Mouse (Mus musculus): ENCODE results near the gene Asb2. TPM values are rescaled to one million over a fixed set of nuclear protein-coding genes. Genes with fewer than 3 reads are reported as not detected.

Gene Asb2
- total RNA-seq, 2 experiments from 2014 or later, result 2.5 to 3.6 TPM

DNA sequence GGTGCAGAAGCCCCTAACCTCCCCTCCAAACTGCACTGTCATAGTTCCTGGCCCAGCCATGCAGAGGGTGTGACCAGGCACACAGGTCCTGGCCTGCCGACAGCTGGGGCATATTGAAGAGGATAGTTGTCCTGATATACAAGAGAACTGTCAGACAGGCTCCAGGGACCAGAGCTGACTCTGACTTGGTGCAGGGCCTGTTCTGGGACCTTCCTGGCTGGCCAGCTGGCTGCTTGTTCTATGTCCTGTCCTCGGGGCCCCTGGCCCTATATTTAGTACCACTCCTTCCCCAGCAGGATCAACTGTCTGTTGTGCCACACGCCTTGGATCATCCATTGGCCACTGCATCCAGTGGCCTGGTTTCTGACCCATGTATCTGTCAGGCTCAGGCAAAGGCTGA lies 6.5 kb upstream of the Asb2 start:
- DNase-seq (ENCODE audit: low spot score in 2 of 2), result no peak
- intact Hi-C loops (cut with DNase I), result no loop called here

DNA sequence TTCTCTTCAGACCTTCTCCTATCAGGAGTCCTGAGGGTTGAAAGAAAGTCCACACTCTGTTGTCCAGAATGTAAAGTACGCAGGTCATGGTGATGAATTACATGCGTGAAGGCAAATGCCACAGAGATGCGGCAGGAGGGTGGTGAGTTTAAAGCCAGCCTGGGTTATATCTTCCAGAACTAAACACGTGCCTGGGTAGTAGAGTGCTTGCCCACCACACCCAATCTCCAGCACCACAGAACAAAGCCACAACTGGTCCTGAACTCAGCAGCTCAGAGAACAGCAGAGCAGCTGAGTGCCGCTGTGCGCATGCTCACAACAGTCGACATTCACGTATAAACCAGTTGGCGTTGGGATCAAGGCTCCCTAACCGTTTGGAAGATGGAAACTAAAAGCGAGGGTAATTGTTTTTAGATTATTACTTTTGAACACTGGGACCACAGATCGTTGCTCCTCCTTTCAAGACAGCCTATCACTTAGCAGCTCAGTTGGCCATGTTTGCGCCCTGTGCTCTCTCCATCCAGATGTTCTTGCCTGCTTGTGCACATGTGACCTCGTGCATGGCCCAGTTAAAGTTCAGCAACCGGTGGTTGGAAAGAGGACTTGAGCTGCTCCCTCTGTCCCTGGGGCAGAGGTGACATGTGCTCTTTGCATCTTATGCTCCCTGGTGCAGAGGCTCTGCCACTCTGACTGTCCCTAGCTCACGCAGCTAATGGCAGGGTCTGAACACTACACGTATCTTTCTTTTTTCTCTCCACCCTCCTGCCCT lies 5.9 kb upstream of the Asb2 start:
- no peak for DNase-seq (ENCODE audit: low spot score in 2 of 2)
- intact Hi-C loops (cut with DNase I), result no loop called here

DNA sequence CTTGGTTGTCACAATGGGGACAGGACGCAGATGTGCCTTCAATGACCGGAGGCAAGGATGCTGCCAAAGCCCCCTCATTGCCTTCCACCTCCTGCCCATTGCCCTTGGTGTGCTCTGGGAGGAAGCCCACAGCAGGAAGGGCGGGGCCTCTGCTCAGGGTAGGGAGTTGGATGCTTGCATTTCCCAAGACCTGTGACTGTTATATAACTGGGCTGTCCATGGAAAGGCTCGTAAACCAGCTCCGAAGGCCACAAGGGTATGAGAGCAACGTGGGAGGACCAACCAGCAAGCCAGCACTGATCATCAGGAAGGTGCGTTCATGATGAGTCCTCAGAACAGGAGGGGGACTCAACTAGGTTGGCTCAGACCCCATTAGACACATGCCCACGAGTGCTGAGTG lies 5.0 kb upstream of the Asb2 start:
- intact Hi-C loops (cut with DNase I), result no loop called here
- no peak for DNase-seq (ENCODE audit: low spot score in 2 of 2)

DNA sequence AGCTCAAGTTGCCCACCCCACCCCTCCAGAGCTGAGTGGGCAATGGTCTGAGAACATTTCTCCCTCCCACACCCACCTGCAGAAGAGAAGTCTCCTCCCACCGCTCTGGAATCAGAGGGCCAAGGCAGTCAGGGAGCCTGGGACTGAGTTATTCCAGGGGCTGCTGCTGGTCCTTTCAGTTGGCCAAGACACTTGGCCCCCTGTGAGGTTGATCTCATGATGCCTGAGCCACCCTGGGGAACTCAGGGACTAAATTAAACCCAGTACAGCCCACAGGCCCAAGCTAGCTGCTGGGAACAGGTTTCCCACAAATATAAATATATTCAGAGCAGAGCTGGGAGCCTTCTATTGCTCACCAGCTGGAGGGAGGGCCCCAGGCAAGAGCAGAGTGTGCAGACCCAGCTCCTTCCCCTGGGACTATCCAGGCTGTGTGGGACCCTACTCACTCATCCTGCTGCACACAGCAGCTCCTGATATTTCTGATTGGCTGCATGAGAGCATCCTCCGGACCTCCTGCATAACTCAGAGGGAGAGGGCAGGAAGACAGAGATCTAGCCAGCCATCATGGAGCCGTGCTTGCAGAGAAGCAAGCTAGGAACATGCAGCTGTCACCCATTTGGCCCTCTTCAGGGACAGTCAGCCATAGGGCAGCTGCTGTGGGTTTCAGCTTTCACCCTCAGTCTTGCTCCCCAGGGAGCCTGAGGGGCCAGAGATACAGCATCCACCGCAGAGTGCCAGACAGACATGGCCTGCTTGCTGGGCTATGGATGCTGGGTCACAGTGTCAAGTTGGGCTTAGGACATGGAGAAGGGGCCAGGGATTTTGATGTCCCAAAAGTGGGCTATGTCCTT lies 3.4 kb upstream of the Asb2 start:
- intact Hi-C loops (cut with DNase I), result no loop called here
- no peak for DNase-seq (ENCODE audit: low spot score in 2 of 2)

DNA sequence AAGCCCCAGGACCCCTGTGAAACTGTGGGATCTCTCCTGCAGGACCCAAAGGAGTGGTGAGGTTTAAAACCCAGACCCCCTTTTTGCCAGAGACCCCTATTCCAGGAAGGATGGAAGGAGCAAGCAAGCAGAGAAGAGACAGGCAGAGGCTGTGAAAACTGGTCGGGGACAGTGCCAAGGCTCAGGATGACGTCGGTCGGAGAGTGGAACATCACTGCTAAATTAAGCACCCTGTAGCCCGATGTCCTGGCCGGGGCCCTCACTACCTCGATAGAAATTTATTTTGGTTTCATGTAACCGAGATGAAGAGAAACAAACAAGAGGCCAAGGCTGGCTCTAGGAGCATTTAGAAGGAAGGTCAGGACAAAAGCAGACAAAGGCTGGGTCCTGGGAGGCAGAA lies 2.4 kb upstream of the Asb2 start:
- DNase-seq (ENCODE audit: low spot score in 2 of 2), result no peak
- intact Hi-C loops (cut with DNase I), result no loop called here

DNA sequence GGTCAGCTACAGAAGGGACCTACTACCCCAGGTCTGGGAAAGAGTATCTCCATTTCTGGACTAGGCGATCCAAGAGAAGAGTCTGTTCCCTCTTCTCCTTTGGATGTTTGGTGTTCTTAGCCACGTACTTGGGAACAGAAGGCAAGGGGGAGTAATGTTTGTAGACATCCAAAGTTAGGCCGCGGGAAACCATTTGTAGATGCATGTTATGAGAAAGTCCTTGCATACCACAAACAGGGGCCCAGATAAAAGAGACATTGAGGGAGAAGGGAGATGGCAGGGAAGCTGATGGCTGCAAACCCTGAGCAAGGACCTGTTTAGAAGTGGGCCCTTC lies 581 bp upstream of the Asb2 start:
- intact Hi-C loops (cut with DNase I), result no loop called here
- no peak for DNase-seq (ENCODE audit: low spot score in 2 of 2)

DNA sequence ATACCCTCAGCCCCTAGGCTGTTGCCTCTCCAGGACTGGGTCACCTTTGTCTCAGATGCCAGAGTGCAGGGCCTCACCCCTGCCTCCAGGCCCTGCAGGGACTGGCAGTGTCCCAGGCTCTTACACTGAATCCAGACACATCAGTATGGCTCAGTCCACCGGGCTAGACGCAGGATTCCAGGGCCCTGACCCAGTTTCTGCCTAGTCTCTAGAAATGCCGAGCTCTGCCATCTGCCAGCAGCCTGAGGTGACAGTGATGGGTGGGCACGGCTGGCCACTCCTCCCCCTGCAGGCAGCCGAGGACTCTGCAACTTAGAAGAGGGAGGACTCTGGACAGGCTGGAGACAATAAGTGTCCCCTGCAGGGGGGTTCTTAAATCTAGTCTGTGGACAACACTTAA lies 2.3 kb downstream of the Asb2 start:
- intact Hi-C loops (cut with DNase I), result no loop called here
- peak; percentile 46 to 77 for DNase-seq (ENCODE audit: low spot score in 2 of 2)

DNA sequence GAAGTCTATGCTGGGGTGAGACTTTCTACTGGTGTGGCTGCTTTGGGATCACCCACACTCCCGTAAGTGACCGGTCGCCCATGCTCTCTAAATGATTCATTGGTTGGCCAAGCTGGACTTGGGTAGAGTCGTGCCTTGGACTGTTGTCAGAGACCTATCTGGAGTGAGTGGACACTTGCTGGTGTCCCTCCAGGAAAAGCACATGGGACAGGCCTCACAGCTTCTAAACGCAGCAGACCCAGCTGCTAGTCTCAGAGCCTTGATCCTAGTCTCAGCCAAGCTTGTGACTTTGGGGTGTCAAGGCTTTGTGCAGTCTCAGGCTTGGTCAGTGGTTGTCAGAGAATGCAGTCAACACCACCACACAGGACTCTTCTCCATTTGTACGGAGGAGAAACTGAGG lies 3.1 kb downstream of the Asb2 start:
- DNase-seq (ENCODE audit: low spot score in 2 of 2), result no peak
- intact Hi-C loops (cut with DNase I), result no loop called here

DNA sequence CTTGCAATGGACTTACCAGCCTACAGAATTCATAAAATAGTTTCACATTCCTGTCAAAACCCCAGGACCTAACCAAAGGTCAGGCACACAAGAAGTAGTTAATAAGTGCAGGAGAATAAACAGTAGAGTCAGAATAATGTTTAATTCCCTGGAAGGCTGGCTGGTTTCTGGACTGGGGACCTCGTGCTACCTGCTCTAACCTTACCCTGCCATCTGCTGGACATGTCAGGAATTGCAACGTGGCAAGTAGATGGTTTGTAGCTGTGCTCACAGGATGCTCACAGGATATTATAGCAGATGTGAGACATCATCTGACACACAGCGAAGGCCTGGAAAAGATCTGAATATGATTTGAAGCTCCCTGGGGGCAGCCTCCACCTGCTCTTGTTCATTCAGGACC lies 7.3 kb downstream of the Asb2 start:
- DNase-seq (ENCODE audit: low spot score in 2 of 2), result peak; percentile 85 to 92
- intact Hi-C loops (cut with DNase I), result loop anchor here (2.0 kb wide), 1 partner anchor 24 kb away; no protein-coding TSS in a partner anchor

DNA sequence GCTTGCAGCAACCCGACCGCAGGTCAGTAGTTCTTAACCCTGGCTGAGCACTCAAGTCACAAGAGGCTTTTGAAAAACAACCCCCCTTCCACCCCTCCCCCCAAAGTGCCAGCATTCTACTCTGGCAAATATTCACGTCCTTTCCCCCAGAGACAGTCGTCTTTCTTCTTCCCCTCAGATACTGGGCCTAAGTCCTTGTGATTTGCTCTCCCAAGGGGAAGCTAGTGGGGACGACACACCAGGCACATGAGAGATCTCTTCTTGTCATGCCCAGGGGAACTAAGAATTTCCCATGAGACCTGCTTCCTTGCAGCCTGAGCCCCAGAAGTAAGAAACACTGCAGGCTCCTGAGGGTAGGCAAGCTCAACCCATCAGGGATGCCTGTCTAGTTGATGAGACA lies 8.4 kb downstream of the Asb2 start:
- DNase-seq (ENCODE audit: low spot score in 2 of 2), result no peak
- intact Hi-C loops (cut with DNase I), result no loop called here

DNA sequence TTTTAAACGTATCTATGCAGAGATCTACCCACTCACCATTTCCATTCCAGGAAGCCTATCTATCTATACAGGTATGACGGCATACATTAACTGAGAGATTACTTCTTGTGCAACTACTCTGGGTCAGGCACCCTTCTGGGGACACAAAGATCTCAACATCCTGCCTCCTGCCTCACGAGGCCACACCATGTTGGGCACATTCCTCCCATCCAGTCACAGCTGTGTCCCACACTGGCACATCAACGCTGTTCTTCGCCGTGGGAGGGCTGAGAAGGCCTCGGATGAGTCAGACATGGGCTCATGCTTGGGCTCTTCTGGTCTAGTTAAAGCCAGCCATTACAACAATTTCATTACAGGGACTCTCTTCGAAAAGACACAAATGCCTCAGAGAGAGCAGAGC lies 8.9 kb downstream of the Asb2 start:
- intact Hi-C loops (cut with DNase I), result no loop called here
- DNase-seq (ENCODE audit: low spot score in 2 of 2), result no peak

DNA sequence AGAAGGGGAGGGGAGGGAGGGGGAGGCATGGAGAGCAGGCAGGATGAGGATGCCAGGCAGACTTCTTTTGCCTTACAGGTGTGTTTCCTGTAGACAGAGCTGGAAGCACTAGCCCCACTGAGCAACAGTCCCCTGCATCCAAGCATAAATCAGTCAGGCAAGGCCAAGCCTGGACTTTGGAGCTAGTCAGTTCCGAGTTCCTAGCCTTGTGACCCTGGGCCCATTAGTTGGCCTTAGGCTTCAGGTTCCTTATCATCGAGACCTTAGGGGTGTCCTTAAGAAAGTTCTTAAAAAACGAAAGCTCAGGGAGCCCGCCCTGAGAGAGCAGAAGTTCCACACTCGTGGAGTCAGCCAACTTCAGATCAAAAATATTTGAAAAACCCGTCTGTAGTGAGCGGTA lies 10.9 kb downstream of the Asb2 start:
- no peak for DNase-seq (ENCODE audit: low spot score in 2 of 2)
- intact Hi-C loops (cut with DNase I), result no loop called here

DNA sequence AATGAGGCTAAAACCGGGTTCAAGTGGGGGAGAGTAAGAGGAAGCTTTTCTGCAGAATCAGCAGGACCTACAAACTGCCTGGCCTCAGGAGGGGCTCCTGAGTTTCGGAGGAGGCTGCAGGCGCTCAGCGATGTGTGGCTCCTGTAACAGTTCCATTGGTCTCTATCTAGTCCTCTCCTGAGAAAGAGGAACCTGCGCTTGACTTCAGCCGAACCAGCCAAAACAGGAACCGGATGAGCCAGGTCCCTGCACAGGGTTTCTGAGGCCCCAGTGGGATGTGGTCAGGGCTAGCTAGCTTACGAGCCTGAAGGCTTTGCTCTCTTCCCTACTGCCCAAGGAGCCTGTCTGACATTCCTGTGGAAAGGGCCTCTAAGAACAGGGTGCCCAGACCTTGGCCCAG lies 12.3 kb downstream of the Asb2 start:
- intact Hi-C loops (cut with DNase I), result no loop called here
- DNase-seq (ENCODE audit: low spot score in 2 of 2), result peak in 1 of 2 experiments; percentile 40

DNA sequence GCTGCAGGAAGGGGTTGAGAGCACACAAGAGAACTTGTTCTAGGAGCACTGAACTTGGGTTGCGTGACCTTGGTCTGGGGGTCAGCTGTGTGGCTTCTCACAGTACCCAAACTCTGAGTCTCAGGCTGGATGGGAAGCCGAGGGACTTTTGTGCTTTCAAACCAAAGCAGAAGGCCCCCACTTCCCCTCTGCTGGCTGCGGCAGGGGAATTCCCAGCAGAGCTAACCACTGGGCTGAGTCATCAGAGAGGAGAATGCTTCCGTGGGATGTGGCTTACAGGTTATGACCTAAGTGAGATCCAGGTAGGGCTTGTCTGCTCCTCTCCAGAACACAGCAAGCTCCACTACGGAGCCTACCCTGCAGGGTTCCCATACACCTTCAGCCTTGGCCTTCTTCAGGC lies 14.6 kb downstream of the Asb2 start:
- no peak for DNase-seq (ENCODE audit: low spot score in 2 of 2)
- intact Hi-C loops (cut with DNase I), result no loop called here

DNA sequence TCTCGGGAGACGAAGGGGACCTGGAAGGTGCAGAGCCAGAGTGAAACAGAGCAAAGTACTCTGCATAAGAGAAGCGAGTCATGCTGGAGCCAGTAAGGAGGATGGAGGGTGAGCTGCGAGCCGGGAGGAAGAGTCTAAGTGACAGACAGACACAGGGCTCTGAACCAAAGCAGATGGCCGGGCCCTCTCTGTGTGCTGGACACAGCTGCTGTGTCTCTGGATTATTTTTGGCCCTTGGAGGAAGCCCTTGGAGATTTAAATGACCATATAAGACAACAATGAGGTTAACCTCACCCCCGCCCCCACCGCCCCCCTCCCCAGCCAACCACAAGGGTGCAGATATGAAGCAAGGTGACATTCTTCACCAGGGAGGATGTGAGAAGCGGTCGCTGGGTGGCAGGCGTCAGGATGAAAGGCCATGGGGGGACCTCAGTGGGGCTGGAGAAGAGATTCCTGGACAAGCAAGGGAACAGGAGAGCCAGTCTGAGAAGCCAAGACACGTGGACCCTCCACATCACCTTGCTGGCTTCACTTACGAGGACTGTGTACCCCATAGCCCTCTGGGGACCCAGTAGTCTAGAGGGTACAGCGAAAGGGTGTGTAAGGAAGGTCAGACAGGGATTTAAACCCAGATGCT lies 17.5 kb downstream of the Asb2 start:
- intact Hi-C loops (cut with DNase I), result no loop called here
- peak in 1 of 2 experiments; percentile 42 for DNase-seq (ENCODE audit: low spot score in 2 of 2)

DNA sequence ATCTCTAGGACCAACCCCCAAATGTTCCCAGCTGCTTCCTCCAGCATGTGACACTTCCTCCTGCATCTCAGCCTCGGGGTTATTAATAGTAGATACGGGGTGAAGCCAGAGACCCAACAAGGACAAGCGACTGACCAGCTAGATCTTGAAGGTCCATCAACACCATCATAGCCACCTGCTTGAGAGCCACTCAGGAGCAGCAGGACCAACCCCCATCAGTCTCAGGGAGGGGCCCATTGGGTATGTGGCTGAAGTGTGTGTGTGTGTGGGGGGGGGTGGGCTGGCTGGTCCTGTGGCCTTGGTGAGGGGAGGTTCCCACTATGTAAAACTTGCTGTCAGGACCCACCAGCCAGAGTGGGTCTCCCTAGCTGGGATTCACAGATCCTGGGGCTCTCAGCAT lies 19.0 kb downstream of the Asb2 start:
- intact Hi-C loops (cut with DNase I), result no loop called here
- DNase-seq (ENCODE audit: low spot score in 2 of 2), result no peak

DNA sequence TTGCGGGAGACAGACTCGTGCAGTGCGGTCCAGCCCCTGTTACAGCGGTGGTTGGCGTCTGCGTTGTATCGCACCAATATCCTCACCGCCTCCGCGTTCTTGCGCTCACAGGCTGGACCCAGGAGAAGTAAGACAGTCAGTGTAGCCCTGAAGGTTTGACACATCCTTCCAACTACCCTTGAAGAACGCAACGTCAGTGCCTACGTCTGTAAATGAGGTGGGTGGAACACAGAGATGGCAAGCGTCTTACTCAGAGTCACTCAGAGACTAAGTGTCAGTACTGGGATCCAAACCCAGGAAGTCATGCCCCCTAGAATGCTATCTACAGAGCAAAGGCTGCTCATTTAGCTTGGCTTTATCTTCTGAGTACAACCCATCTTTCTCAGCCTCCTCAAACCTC lies 22.4 kb downstream of the Asb2 start:
- no peak for DNase-seq (ENCODE audit: low spot score in 2 of 2)
- intact Hi-C loops (cut with DNase I), result no loop called here

DNA sequence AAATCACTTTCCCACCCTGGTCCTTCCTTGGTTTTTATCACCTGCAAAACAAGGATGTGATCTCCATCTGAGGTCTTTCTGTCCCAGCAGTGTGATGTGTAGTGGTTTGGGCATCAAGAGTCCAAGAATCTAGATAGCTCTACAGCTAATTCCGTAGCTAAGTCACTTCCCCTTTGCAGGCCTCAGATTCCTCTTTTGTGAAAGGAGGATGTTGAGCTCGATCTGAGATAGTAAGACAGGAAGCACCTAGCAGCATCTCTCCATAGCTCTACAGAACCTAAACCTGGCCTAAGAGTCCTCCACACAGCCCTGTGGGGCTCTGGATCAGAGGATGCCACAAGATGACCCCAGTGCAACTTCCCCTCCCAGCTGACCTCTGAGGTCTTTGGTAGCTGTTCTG lies 22.9 kb downstream of the Asb2 start:
- DNase-seq (ENCODE audit: low spot score in 2 of 2), result no peak
- intact Hi-C loops (cut with DNase I), result no loop called here

DNA sequence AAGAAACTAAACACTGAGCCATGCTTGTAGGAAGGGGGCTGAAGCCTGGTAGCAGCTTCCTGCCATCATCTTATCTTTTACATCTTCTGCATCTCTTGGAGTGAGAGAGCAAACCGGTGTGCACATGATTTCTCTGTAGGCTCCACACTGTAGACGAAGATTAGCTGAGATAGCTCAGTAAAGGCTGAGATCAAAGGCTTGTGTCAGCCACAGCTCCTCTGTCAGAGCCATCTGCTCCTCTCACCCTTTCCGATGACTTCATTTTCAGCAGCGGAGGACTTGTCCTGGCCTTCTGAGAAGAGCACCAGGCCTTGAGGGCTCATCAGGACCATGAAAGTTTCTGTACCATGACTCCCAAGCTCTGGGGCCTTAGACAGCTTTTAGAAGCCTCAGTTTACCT lies 24.3 kb downstream of the Asb2 start:
- DNase-seq (ENCODE audit: low spot score in 2 of 2), result no peak
- intact Hi-C loops (cut with DNase I), result no loop called here

DNA sequence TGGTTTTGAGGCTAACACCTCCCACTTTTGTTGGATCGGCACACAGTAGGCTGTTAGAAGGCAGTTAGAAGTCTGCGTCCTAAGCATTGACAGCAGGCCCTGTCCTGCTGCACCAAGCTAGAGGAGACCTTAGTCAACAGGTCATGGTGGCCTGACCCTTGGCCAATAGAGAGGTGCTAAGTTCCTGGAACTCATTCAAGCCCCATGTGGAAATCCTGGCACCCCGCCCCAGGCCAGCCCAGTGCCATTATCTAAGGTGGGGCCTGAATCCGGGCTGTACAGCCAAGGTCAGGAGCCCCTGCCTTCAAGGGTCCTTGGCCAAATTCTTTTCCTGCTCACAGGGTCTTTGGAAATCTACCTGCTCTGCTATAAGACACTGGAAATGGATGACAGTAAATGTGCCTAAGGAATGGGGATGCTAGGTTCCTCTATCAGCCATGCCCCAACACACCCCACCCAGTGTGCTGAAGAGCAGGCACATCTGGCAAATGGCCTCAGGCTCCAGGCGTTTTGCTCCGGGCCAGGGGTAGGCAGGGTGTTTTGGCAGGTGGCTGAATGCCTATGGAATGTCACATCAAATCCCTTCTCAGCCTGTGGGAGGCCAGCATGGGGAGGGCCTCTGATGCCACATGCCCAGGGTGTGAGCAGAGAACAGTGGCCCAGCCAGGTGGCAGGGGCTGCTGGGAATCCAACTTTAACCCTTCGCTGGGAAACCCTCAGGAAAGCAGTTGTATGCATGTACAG lies 27.2 kb downstream of the Asb2 start:
- intact Hi-C loops (cut with DNase I), result no loop called here

More for the DNA sequence above, 27.2 kb downstream of the Asb2 start:
- DNase-seq (ENCODE audit: low spot score in 2 of 2), result no peak

Data from left cerebral cortex, postnatal 14 days (tissue).